Mouse (Mus musculus): ENCODE measurements around the gene Zfp3. TPM values are rescaled to one million over a fixed set of nuclear protein-coding genes. Genes with fewer than 3 reads are reported as not detected.

Gene Zfp3
- total and polyA plus RNA-seq, 2 experiments from 2014 or later = 4.9 to 10.8 TPM

GRCm38 (mm10) chr11:70812365-70812764 is 48.4 kb downstream of the Zfp3 start, which contains the start of gene Scimp:
Scimp (minus strand) TSS chr11:70812586.
- Histone ChIP-seq H3K4me2 (ENCODE audit: low read depth, low read length) (no peak within 1 kb of the TSS), H3K4me1 (ENCODE audit: control insufficient read depth, insufficient read depth) (no peaks in the 10 kb centered on the region), H3K4me3 (ENCODE audit: low read depth, low read length) (no peak within 1 kb of the TSS), H3K36me3 (replicated peaks; ENCODE audit: control insufficient read depth, insufficient read depth, low read length) (no peaks in the 10 kb centered on the region), H3K27me3 (ENCODE audit: control insufficient read depth, insufficient read depth, low read length) (no peaks in the 10 kb centered on the region), H3K9me3 (replicated peaks; ENCODE audit: control insufficient read depth, low read length) (no peaks in the 10 kb centered on the region), H3K9ac (replicated peaks; ENCODE audit: low read depth, low read length) (no peak within 1 kb of the TSS), H3K27ac (ENCODE audit: low read depth) (no peak within 1 kb of the TSS)
- TF ChIP-seq EP300 (IDR thresholded peaks at IDR 0.05; ENCODE audit: low read depth) (no peak), CTCF (IDR thresholded peaks at IDR 0.05; ENCODE audit: low read depth) (no peak)
- ATAC-seq (ENCODE audit: insufficient read depth, low read depth) (no peak), DNase-seq (ENCODE audit: low spot score) (no peak)
- WGBS = 68% methylated on average over 7 of the region's 7 CpGs

- Histone ChIP-seq H3K9me3 (replicated peaks; ENCODE audit: control insufficient read depth, low read length) (no peaks in the 10 kb centered on the region), H3K4me2 (ENCODE audit: low read depth, low read length) (no peak overlapping the region), H3K27me3 (ENCODE audit: control insufficient read depth, insufficient read depth, low read length) (no peaks in the 10 kb centered on the region), H3K9ac (replicated peaks; ENCODE audit: low read depth, low read length) (no peak overlapping the region), H3K4me1 (ENCODE audit: control insufficient read depth, insufficient read depth) (no peaks in the 10 kb centered on the region), H3K27ac (ENCODE audit: low read depth) (no peak overlapping the region), H3K4me3 (ENCODE audit: low read depth, low read length) (no peak overlapping the region), H3K36me3 (replicated peaks; ENCODE audit: control insufficient read depth, insufficient read depth, low read length) (no peaks in the 10 kb centered on the region)
- DNase-seq (ENCODE audit: low spot score) (no peak), ATAC-seq (ENCODE audit: insufficient read depth, low read depth) (no peak)
- no peak for TF ChIP-seq EP300 (IDR thresholded peaks at IDR 0.05; ENCODE audit: low read depth)
- TF ChIP-seq CTCF (IDR thresholded peaks at IDR 0.05; ENCODE audit: low read depth) = no peak
- 82% methylated on average over 8 of the region's 8 CpGs for WGBS
Observed at GRCm38 (mm10) chr11:70815071-70815470, 51.1 kb downstream of the Zfp3 start.

- TF ChIP-seq CTCF (IDR thresholded peaks at IDR 0.05; ENCODE audit: low read depth) (peak; percentile 76), EP300 (IDR thresholded peaks at IDR 0.05; ENCODE audit: low read depth) (no peak)
- Histone ChIP-seq H3K4me3 (ENCODE audit: low read depth, low read length) (no peak overlapping the region), H3K9me3 (replicated peaks; ENCODE audit: control insufficient read depth, low read length) (no peaks in the 10 kb centered on the region), H3K9ac (replicated peaks; ENCODE audit: low read depth, low read length) (no peak overlapping the region), H3K36me3 (replicated peaks; ENCODE audit: control insufficient read depth, insufficient read depth, low read length) (no peaks in the 10 kb centered on the region), H3K27me3 (ENCODE audit: control insufficient read depth, insufficient read depth, low read length) (no peaks in the 10 kb centered on the region), H3K4me2 (ENCODE audit: low read depth, low read length) (no peak overlapping the region), H3K27ac (ENCODE audit: low read depth) (no peak overlapping the region), H3K4me1 (ENCODE audit: control insufficient read depth, insufficient read depth) (no peaks in the 10 kb centered on the region)
- DNase-seq (ENCODE audit: low spot score) = peak; percentile 56
- 24% methylated on average over 6 of the region's 6 CpGs for WGBS
- ATAC-seq (ENCODE audit: insufficient read depth, low read depth) = peak; percentile 44; the same call in 1 of the 2 replicates
Observed at GRCm38 (mm10) chr11:70815498-70816078, 51.6 kb downstream of the Zfp3 start.

GRCm38 (mm10) chr11:70816770-70817169 is 52.8 kb downstream of the Zfp3 start:
- 53% methylated on average over 4 of the region's 4 CpGs for WGBS
- TF ChIP-seq CTCF (IDR thresholded peaks at IDR 0.05; ENCODE audit: low read depth) = no peak
- TF ChIP-seq EP300 (IDR thresholded peaks at IDR 0.05; ENCODE audit: low read depth) = no peak
- Histone ChIP-seq H3K4me2 (ENCODE audit: low read depth, low read length) (no peak overlapping the region), H3K9ac (replicated peaks; ENCODE audit: low read depth, low read length) (no peak overlapping the region), H3K9me3 (replicated peaks; ENCODE audit: control insufficient read depth, low read length) (no peaks in the 10 kb centered on the region), H3K4me3 (ENCODE audit: low read depth, low read length) (no peak overlapping the region), H3K27me3 (ENCODE audit: control insufficient read depth, insufficient read depth, low read length) (no peaks in the 10 kb centered on the region), H3K36me3 (replicated peaks; ENCODE audit: control insufficient read depth, insufficient read depth, low read length) (no peaks in the 10 kb centered on the region), H3K4me1 (ENCODE audit: control insufficient read depth, insufficient read depth) (no peaks in the 10 kb centered on the region), H3K27ac (ENCODE audit: low read depth) (no peak overlapping the region)
- DNase-seq (ENCODE audit: low spot score) (no peak), ATAC-seq (ENCODE audit: insufficient read depth, low read depth) (no peak)

GRCm38 (mm10) chr11:70820120-70820519 is 56.1 kb downstream of the Zfp3 start:
- no peak overlapping the region for H3K9ac ChIP-seq (replicated peaks; ENCODE audit: low read depth, low read length)
- TF ChIP-seq CTCF (IDR thresholded peaks at IDR 0.05; ENCODE audit: low read depth) (no peak), EP300 (IDR thresholded peaks at IDR 0.05; ENCODE audit: low read depth) (no peak)
- ATAC-seq (ENCODE audit: insufficient read depth, low read depth) (no peak), DNase-seq (ENCODE audit: low spot score) (no peak)
- no peaks in the 10 kb centered on the region for H3K27me3 ChIP-seq (ENCODE audit: control insufficient read depth, insufficient read depth, low read length)
- H3K9me3 ChIP-seq (replicated peaks; ENCODE audit: control insufficient read depth, low read length) = no peaks in the 10 kb centered on the region
- H3K4me3 ChIP-seq (ENCODE audit: low read depth, low read length) = no peak overlapping the region
- H3K4me1 ChIP-seq (ENCODE audit: control insufficient read depth, insufficient read depth) = peaks cover 10% of the 10 kb centered on the region; the same call in 1 of the 2 replicates
- WGBS = 79% methylated on average over 8 of the region's 8 CpGs
- H3K4me2 ChIP-seq (ENCODE audit: low read depth, low read length) = no peak overlapping the region
- no peaks in the 10 kb centered on the region for H3K36me3 ChIP-seq (replicated peaks; ENCODE audit: control insufficient read depth, insufficient read depth, low read length)
- H3K27ac ChIP-seq (ENCODE audit: low read depth) = no peak overlapping the region
